ENCODE assay signal across 26 mouse cellular contexts in the genomic region with DNA sequence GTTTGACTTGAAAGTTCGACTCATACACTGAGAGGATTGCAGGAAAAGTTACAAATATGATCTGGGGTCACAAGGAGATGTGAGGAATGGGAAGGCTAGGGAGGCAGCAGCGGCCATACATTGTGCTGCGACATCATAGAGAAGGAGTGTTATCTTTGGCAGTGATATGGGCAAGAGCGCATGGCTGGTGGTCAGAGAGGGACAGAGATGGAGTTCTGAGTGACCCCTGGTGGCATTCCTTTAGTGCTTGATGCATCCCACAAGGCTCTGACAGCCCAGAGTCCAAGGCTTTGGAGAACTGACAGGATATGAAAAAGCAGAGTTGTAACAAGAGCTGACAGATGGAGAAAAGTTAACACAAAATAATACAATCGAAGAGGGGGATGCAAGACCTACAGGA.
A peak's percentile ranks its signal among the peaks of the same experiment; 100 is the strongest.
DNase-seq lines count a peak whose midpoint lies in the region; ATAC-seq and TF ChIP-seq lines count a peak whose summit lies in the region.
"Had no signal": no experiment of that assay in that cellular context is flagged by ENCODE, and none has a peak within 500 bp of the region (broad histone marks: within the 10 kb centered on the region; RNA-seq: fewer than 3 reads in every experiment).

No protein-coding gene starts in this region.

- no peaks in the 10 kb centered on the region for H3K4me1 ChIP-seq in kidney, embryonic 14.5 days (ENCODE audit: control insufficient read depth, insufficient read depth, low read length)
- H3K4me1 ChIP-seq in kidney, postnatal 0 days (replicated peaks; ENCODE audit: insufficient read depth, low read length), result no peaks in the 10 kb centered on the region
- H3K4me1 ChIP-seq in kidney, adult 2 months (ENCODE audit: control insufficient read depth, insufficient read depth, low read length), result no peaks in the 10 kb centered on the region
- H3K4me1 ChIP-seq: embryonic facial prominence, embryonic 12.5 days; embryonic facial prominence, embryonic 15.5 days; forebrain, embryonic 13.5 days; hindbrain, embryonic 10.5 days; hindbrain, embryonic 13.5 days had no signal

- H3K9me3 ChIP-seq in kidney, embryonic 14.5 days (ENCODE audit: control insufficient read depth, low read length), result no peaks in the 10 kb centered on the region
- H3K9me3 ChIP-seq in kidney, postnatal 0 days (replicated peaks; ENCODE audit: low read length), result no peaks in the 10 kb centered on the region
- H3K9me3 ChIP-seq: embryonic facial prominence, embryonic 12.5 days; embryonic facial prominence, embryonic 15.5 days; forebrain, embryonic 13.5 days; heart, embryonic 12.5 days; heart, embryonic 15.5 days; hindbrain, embryonic 10.5 days; hindbrain, embryonic 13.5 days had no signal

- no peak for TF ChIP-seq CTCF in kidney, postnatal 0 days (IDR thresholded peaks at IDR 0.05; ENCODE audit: low read depth)
- no peak for TF ChIP-seq CTCF in kidney, adult 2 months (conservative IDR thresholded peaks at IDR 0.05; ENCODE audit: insufficient read depth, insufficient read length, low read depth, low read length)

- no peak overlapping the region for H3K27ac ChIP-seq in kidney, embryonic 14.5 days (ENCODE audit: low read depth, low read length)
- H3K27ac ChIP-seq in kidney, postnatal 0 days, result no peak overlapping the region
- no peak overlapping the region for H3K27ac ChIP-seq in kidney, adult 2 months (ENCODE audit: insufficient read depth, low read depth, low read length)
- H3K27ac ChIP-seq: embryonic facial prominence, embryonic 12.5 days; embryonic facial prominence, embryonic 15.5 days; forebrain, embryonic 13.5 days; heart, embryonic 15.5 days; hindbrain, embryonic 10.5 days; hindbrain, embryonic 13.5 days had no signal

- H3K4me3 ChIP-seq in kidney, embryonic 14.5 days (ENCODE audit: low read length), result no peak overlapping the region
- no peak overlapping the region for H3K4me3 ChIP-seq in kidney, postnatal 0 days (replicated peaks; ENCODE audit: low read depth, low read length)
- H3K4me3 ChIP-seq in kidney, adult 2 months (ENCODE audit: insufficient read depth, low read depth, low read length), result no peak overlapping the region
- H3K4me3 ChIP-seq: embryonic facial prominence, embryonic 12.5 days; embryonic facial prominence, embryonic 15.5 days; forebrain, embryonic 13.5 days; heart, embryonic 12.5 days; heart, embryonic 15.5 days; hindbrain, embryonic 10.5 days; hindbrain, embryonic 13.5 days had no signal

- WGBS in kidney, embryonic 14.5 days, result 47% methylated on average over 5 of the region's 5 CpGs
- 54% methylated on average over 5 of the region's 5 CpGs for WGBS in kidney, postnatal 0 days
- 67% methylated on average over 5 of the region's 5 CpGs for WGBS in kidney, adult 2 months

- no peak overlapping the region for H3K9ac ChIP-seq in kidney, embryonic 14.5 days (ENCODE audit: low read depth, low read length)
- H3K9ac ChIP-seq in kidney, postnatal 0 days (ENCODE audit: low read depth, low read length), result no peak overlapping the region
- H3K9ac ChIP-seq: embryonic facial prominence, embryonic 12.5 days; embryonic facial prominence, embryonic 15.5 days; forebrain, embryonic 13.5 days; heart, embryonic 12.5 days; heart, embryonic 15.5 days; hindbrain, embryonic 13.5 days had no signal

- H3K36me3 ChIP-seq in kidney, embryonic 14.5 days (ENCODE audit: control insufficient read depth, insufficient read depth, low read length), result no peaks in the 10 kb centered on the region
- H3K36me3 ChIP-seq in kidney, postnatal 0 days (ENCODE audit: insufficient read depth, low read length), result no peaks in the 10 kb centered on the region
- no peaks in the 10 kb centered on the region for H3K36me3 ChIP-seq in kidney, adult 2 months (ENCODE audit: control insufficient read depth, insufficient read depth, low read length)
- H3K36me3 ChIP-seq: embryonic facial prominence, embryonic 12.5 days; embryonic facial prominence, embryonic 15.5 days; hindbrain, embryonic 10.5 days; hindbrain, embryonic 13.5 days had no signal

- no peaks in the 10 kb centered on the region for H3K27me3 ChIP-seq in kidney, embryonic 14.5 days (ENCODE audit: control insufficient read depth, insufficient read depth, low read length)
- H3K27me3 ChIP-seq in kidney, postnatal 0 days (ENCODE audit: insufficient read depth, low read length), result no peaks in the 10 kb centered on the region
- H3K27me3 ChIP-seq in kidney, adult 2 months (replicated peaks; ENCODE audit: control insufficient read depth, insufficient read depth, low read length), result no peaks in the 10 kb centered on the region
- H3K27me3 ChIP-seq: embryonic facial prominence, embryonic 12.5 days; embryonic facial prominence, embryonic 15.5 days; forebrain, embryonic 13.5 days; heart, embryonic 12.5 days; heart, embryonic 15.5 days; hindbrain, embryonic 13.5 days had no signal

- DNase-seq in kidney, adult 9 months, result no peak
- peak; percentile 67 for DNase-seq in kidney, postnatal 0 days (ENCODE audit: low spot score)
- no peak for DNase-seq in kidney, adult 2 months
- peak; percentile 12 to 25 for DNase-seq in kidney, postnatal 4 days
- no peak for DNase-seq in kidney, postnatal 25 days
- DNase-seq: adrenal gland, adult 2 months; adrenal gland, postnatal 14 days; cerebellum, adult 11 months; cerebellum, adult 2 months; cerebellum, adult 9-11 months; cerebellum, postnatal 25 days; gastrocnemius, postnatal 10 days; gastrocnemius, postnatal 36 days; heart, postnatal 10 days; heart, postnatal 36 days had no signal

- ATAC-seq in kidney, embryonic 14.5 days (ENCODE audit: low FRiP score, low TSS enrichment), result peak; percentile 32; the same call in 1 of the 2 replicates
- no peak for ATAC-seq in kidney, postnatal 0 days (replicated peaks; ENCODE audit: low FRiP score, low read depth)
- ATAC-seq: CD4-positive, CD25-positive, alpha-beta regulatory T cell, adult 4 months; forebrain, embryonic 13.5 days; forebrain, embryonic 16.5 days; hindbrain, embryonic 16.5 days had no signal

- TF ChIP-seq POLR2A in kidney, adult 2 months (IDR thresholded peaks at IDR 0.05; ENCODE audit: low read depth, low read length), result no peak

- no peak overlapping the region for H3K4me2 ChIP-seq in kidney, embryonic 14.5 days (replicated peaks; ENCODE audit: low read depth, low read length)
- H3K4me2 ChIP-seq in kidney, postnatal 0 days (ENCODE audit: low read length), result no peak overlapping the region
- H3K4me2 ChIP-seq: embryonic facial prominence, embryonic 12.5 days; embryonic facial prominence, embryonic 15.5 days; forebrain, embryonic 13.5 days; heart, embryonic 12.5 days; heart, embryonic 15.5 days; hindbrain, embryonic 13.5 days had no signal

Comparison
In these comparisons a context has a peak if more than half of its experiments do, and no peak if none do; other contexts are left out.
1. DNase-seq: peak in kidney, postnatal 0 days (single experiment) and kidney, postnatal 4 days (2 of 2); none in kidney, adult 9 months (single experiment), kidney, adult 2 months (single experiment) and kidney, postnatal 25 days (0 of 2).